Mouse (Mus musculus): ENCODE results near the gene Gm49721. TPM values are rescaled to one million over a fixed set of nuclear protein-coding genes. Genes with fewer than 3 reads are reported as not detected.
"Not testable (repeated sequence)": the region's sequence is repeated elsewhere in the genome, so short reads cannot be mapped to it uniquely, and the experiment has no call there.

Gm49721 gene
- polyA plus RNA-seq, 1 experiment from 2014 or later, result 0.13 TPM

- not testable (repeated sequence) for H3K4me1 ChIP-seq (replicated peaks; ENCODE audit: control insufficient read depth, insufficient read depth, low read length); H3K4me2 ChIP-seq (replicated peaks; ENCODE audit: low read depth); H3K36me3 ChIP-seq (ENCODE audit: control insufficient read depth, insufficient read depth); H3K9ac ChIP-seq (ENCODE audit: low read depth, low read length); H3K27ac ChIP-seq (ENCODE audit: low read depth, low read length); H3K4me3 ChIP-seq (ENCODE audit: low read depth, low read length); H3K27me3 ChIP-seq (replicated peaks; ENCODE audit: control insufficient read depth, insufficient read depth, low read length); ATAC-seq; H3K9me3 ChIP-seq (ENCODE audit: control insufficient read depth)
- 90% methylated on average over 3 of the region's 6 CpGs for WGBS
Observed at GRCm38 (mm10) chr17:7030622-7031174, 52.0 kb downstream of the Gm49721 start.

GRCm38 (mm10) chr17:7033192-7034166 is 54.8 kb downstream of the Gm49721 start:
- not testable (repeated sequence) for H3K27ac ChIP-seq (ENCODE audit: low read depth, low read length); H3K27me3 ChIP-seq (replicated peaks; ENCODE audit: control insufficient read depth, insufficient read depth, low read length); H3K4me1 ChIP-seq (replicated peaks; ENCODE audit: control insufficient read depth, insufficient read depth, low read length); H3K4me3 ChIP-seq (ENCODE audit: low read depth, low read length); ATAC-seq; H3K36me3 ChIP-seq (ENCODE audit: control insufficient read depth, insufficient read depth); H3K9me3 ChIP-seq (ENCODE audit: control insufficient read depth); H3K9ac ChIP-seq (ENCODE audit: low read depth, low read length); H3K4me2 ChIP-seq (replicated peaks; ENCODE audit: low read depth)
- 52% methylated on average over 2 of the region's 17 CpGs for WGBS

- not testable (repeated sequence) for H3K27me3 ChIP-seq (replicated peaks; ENCODE audit: control insufficient read depth, insufficient read depth, low read length); H3K4me2 ChIP-seq (replicated peaks; ENCODE audit: low read depth); H3K4me3 ChIP-seq (ENCODE audit: low read depth, low read length); H3K9me3 ChIP-seq (ENCODE audit: control insufficient read depth); ATAC-seq; H3K9ac ChIP-seq (ENCODE audit: low read depth, low read length); H3K36me3 ChIP-seq (ENCODE audit: control insufficient read depth, insufficient read depth); H3K4me1 ChIP-seq (replicated peaks; ENCODE audit: control insufficient read depth, insufficient read depth, low read length); H3K27ac ChIP-seq (ENCODE audit: low read depth, low read length)
- 64% methylated on average over 2 of the region's 4 CpGs for WGBS
Observed at GRCm38 (mm10) chr17:7068997-7069539, 90.4 kb downstream of the Gm49721 start.

- H3K4me3 ChIP-seq (ENCODE audit: low read depth, low read length); H3K36me3 ChIP-seq (ENCODE audit: control insufficient read depth, insufficient read depth); H3K4me2 ChIP-seq (replicated peaks; ENCODE audit: low read depth); ATAC-seq; H3K9ac ChIP-seq (ENCODE audit: low read depth, low read length); H3K27ac ChIP-seq (ENCODE audit: low read depth, low read length); H3K27me3 ChIP-seq (replicated peaks; ENCODE audit: control insufficient read depth, insufficient read depth, low read length); H3K9me3 ChIP-seq (ENCODE audit: control insufficient read depth); H3K4me1 ChIP-seq (replicated peaks; ENCODE audit: control insufficient read depth, insufficient read depth, low read length): not testable (repeated sequence)
- WGBS, result 81% methylated on average over 5 of the region's 7 CpGs
Observed at GRCm38 (mm10) chr17:7069561-7070240, 91.0 kb downstream of the Gm49721 start.

- H3K27me3 ChIP-seq (replicated peaks; ENCODE audit: control insufficient read depth, insufficient read depth, low read length); H3K36me3 ChIP-seq (ENCODE audit: control insufficient read depth, insufficient read depth); H3K9me3 ChIP-seq (ENCODE audit: control insufficient read depth); ATAC-seq; H3K4me3 ChIP-seq (ENCODE audit: low read depth, low read length); H3K9ac ChIP-seq (ENCODE audit: low read depth, low read length); H3K27ac ChIP-seq (ENCODE audit: low read depth, low read length); H3K4me1 ChIP-seq (replicated peaks; ENCODE audit: control insufficient read depth, insufficient read depth, low read length); H3K4me2 ChIP-seq (replicated peaks; ENCODE audit: low read depth): not testable (repeated sequence)
- 23% methylated on average over 3 of the region's 3 CpGs for WGBS
- peak; percentile 68 for TF ChIP-seq CTCF (IDR thresholded peaks at IDR 0.05; ENCODE audit: low read depth)
Observed at GRCm38 (mm10) chr17:7074494-7074893, 95.8 kb downstream of the Gm49721 start.

GRCm38 (mm10) chr17:7075519-7075918 is 96.8 kb downstream of the Gm49721 start:
- ATAC-seq; H3K4me1 ChIP-seq (replicated peaks; ENCODE audit: control insufficient read depth, insufficient read depth, low read length); H3K27me3 ChIP-seq (replicated peaks; ENCODE audit: control insufficient read depth, insufficient read depth, low read length); H3K9ac ChIP-seq (ENCODE audit: low read depth, low read length); H3K36me3 ChIP-seq (ENCODE audit: control insufficient read depth, insufficient read depth); H3K27ac ChIP-seq (ENCODE audit: low read depth, low read length); H3K4me2 ChIP-seq (replicated peaks; ENCODE audit: low read depth); H3K4me3 ChIP-seq (ENCODE audit: low read depth, low read length); H3K9me3 ChIP-seq (ENCODE audit: control insufficient read depth): not testable (repeated sequence)
- 77% methylated on average over 5 of the region's 6 CpGs for WGBS
